Mouse (Mus musculus): ENCODE measurements around the gene Bclaf1. TPM values are rescaled to one million over a fixed set of nuclear protein-coding genes. Genes with fewer than 3 reads are reported as not detected.

Gene Bclaf1
- total RNA-seq, 2 experiments from 2014 or later = 123 to 140 TPM

- DNase-seq (ENCODE audit: low spot score in 2 of 2) = no peak
Measured at GRCm38 (mm10) chr10:20313941-20314340, 1.7 kb downstream of the Bclaf1 start.

GRCm38 (mm10) chr10:20314797-20315196, 2.5 kb downstream of the Bclaf1 start:
- peak in 1 of 2 experiments; percentile 5 for DNase-seq (ENCODE audit: low spot score in 2 of 2)

GRCm38 (mm10) chr10:20317466-20317865, 5.2 kb downstream of the Bclaf1 start:
- no peak for DNase-seq (ENCODE audit: low spot score in 2 of 2)

DNA sequence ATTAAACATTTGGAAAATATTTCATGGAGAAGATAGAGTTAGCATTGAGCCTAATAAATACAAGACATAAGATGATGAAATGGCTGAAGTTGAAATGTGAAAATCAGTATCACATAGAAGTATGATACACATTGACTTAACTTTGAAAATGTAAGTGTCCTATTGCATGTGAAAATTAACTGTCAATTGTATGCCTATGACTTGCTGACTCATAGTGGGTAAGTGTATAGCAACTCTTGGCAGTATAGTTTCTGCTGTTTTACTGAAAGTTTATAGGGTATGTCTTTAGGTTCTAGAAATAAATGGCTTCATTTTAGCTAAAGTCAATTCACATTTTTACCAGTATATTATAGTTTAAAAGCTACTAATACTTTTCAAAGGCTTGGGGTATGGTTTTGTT, 14.0 kb downstream of the Bclaf1 start:
- no peak for DNase-seq (ENCODE audit: low spot score in 2 of 2)

- DNase-seq (ENCODE audit: low spot score in 2 of 2) = no peak
Measured at GRCm38 (mm10) chr10:20331262-20331661, 19.0 kb downstream of the Bclaf1 start.

DNA sequence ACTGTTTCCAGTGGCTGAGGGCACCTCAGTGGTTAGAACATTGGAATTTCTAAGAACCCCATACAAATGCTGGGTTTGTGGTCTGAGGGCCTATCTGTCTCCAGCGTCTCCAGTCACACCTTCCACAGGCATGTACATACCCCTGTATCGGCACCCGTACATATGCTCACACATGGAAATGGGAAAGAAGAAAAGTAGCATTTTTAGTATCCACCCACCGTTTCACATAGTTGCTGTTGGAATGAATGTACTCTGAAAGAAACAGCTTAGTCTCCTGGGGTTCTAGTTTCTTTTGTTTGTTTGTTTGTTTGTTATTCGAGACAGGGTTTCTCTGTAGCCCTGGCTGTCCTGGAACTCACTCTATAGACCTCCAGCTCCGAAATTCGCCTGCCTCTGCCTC, 25.6 kb downstream of the Bclaf1 start:
- no peak for DNase-seq (ENCODE audit: low spot score in 2 of 2)

- DNase-seq (ENCODE audit: low spot score in 2 of 2) = no peak
Measured at GRCm38 (mm10) chr10:20345736-20346135, 33.5 kb downstream of the Bclaf1 start.

- peak; percentile 93 to 95 for DNase-seq (ENCODE audit: low spot score in 2 of 2)
Measured at GRCm38 (mm10) chr10:20347285-20348214, 35.3 kb downstream of the Bclaf1 start, which contains the start of gene Mtfr2. Gene Mtfr2, plus strand, starts transcription at chr10:20347770.

DNA sequence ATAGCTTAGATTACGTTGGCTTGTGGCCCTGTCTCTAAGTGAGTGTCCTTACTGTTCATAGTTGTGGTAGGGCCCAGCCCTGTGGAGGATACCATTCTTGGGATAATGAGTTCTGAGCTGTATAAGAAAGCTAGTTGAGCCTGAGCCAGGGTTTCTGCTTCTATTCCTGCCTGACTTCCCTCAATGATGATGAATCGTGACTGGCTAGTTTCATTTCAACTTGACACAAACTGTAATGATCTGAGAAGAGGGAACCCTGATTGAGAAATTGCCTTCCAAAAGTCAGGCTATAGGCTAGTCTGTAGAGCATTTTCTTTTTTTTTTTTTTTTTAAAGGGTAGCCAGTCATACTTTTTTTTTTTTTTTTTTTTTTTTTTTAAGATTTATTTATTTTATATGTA, 36.6 kb downstream of the Bclaf1 start:
- no peak for DNase-seq (ENCODE audit: low spot score in 2 of 2)

- DNase-seq (ENCODE audit: low spot score in 2 of 2) = no peak
Measured at GRCm38 (mm10) chr10:20361542-20362449, 49.5 kb downstream of the Bclaf1 start.

DNA sequence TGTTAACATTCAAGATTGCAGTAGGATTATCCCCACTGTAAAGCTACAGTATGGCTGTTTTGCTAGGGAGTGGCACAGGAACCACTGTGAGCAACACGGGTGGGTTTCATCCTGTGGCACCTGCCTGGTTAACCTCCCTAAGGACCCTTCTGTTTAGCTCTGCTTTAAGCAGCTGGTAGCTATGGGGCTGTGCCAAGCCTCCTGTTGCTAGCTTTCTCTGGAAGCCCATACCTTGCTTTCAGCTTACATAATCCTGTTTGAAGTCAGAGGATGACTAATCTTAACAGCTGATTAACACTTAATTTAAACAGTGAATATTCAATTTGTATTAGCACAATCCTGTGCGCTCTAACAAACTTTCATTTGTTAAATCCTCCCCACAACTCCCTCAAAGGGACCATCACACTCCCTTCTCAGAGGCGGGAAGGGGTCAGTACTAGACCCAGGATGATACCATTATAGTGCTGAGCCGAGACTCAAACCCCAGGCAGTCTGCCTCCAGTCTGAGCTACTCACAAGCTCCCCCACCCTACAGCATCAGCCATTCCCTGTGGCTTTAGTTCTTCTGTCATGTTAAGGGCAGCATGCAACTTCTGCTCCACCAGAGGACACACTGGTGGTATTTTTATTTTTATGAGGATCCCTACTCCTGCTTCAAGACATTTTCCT, 50.3 kb downstream of the Bclaf1 start:
- no peak for DNase-seq (ENCODE audit: low spot score in 2 of 2)

GRCm38 (mm10) chr10:20372046-20372445, 59.8 kb downstream of the Bclaf1 start:
- DNase-seq (ENCODE audit: low spot score in 2 of 2) = no peak

DNA sequence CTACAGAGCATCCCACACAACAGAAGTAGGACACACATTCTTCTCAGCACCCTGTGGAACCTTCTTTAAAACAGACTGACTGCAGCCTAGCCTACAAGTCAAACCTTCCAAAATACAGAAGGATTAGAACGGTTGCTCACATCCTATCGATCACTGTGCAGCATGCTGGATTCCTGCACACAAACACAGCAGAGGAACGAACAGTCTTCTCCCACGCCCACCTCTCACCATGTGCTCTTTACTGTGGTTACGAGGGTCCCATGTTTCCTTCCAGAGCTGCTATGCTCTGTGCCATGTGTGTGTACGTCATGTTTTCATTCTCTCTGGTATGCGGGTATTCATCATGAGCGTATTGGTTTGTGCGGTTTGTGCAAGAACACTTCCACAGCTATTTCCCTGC, 65.4 kb downstream of the Bclaf1 start:
- DNase-seq (ENCODE audit: low spot score in 2 of 2) = no peak

DNA sequence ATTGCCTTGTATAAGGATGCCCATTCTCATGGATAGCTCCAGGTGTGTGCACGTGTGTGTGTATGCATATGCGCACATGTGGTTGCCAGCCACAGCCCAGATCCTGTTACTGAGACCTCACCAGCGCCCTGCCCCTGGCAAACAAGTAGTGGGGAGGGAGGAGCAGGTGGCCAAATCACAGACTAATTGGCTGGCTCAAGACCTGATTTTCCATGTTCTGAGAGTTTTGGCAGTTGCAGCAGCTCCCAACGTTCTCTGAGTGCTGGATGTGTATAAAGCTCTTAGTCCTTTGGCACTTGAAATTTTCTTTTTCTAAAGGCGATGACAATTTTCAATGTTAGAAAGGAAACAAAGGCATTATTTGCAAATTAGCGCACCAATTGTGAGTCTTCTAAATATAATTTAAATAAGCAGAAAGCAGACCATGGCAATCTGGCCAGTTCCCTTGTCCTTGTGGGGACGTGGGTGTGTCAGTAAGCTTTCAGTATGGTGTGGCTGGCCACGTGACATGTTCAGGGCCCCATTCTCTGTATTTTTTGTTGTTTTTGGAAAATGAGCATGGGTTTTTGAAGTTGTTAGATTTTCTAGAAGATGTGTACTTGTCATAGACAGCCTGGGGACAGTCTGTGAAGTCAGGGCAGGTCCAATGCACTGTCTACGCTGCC, 66.9 kb downstream of the Bclaf1 start:
- DNase-seq (ENCODE audit: low spot score in 2 of 2) = peak; percentile 54 to 59

DNA sequence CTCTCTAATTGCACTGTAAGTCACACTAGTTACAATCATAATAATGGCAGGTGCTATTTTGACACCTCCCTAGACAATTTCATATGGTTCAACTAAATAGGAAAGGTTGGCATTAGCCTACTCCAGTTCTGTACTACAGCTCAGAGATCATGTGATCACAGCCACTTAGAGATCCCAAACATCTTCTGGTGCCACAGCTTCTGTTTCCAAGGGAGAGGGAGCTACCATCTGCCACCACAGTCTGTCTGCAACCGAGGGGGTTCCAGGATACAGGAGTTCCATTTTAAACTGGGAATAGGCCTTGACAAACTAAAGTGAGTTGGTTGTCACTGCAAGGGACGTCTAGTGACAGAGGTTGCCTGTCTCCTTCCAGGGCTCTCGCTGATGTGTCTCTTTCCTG, 68.5 kb downstream of the Bclaf1 start:
- DNase-seq (ENCODE audit: low spot score in 2 of 2) = peak in 1 of 2 experiments; percentile 60

DNA sequence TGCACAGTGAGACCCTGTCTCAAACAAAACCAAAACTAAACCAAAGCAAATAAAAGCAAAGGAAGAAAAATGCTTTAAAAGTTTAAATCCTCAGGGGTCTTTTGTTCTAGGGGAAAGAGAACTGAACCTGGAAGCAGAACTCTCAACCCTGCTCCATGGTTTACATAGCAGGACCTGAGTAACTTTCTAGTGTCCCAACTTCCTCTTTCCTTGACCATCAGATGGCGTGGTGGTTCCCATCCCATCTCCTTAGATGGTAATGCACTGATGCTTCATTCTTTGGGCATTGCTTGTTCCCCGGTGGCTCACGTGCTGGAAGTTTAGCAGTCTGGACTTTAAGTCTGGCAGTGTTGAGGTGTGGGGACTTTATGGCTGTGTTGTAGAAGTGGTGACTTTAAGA, 69.1 kb downstream of the Bclaf1 start:
- no peak for DNase-seq (ENCODE audit: low spot score in 2 of 2)

- no peak for DNase-seq (ENCODE audit: low spot score in 2 of 2)
Measured at GRCm38 (mm10) chr10:20382807-20383419, 70.6 kb downstream of the Bclaf1 start.

GRCm38 (mm10) chr10:20390568-20390967, 78.3 kb downstream of the Bclaf1 start:
- no peak for DNase-seq (ENCODE audit: low spot score in 2 of 2)

Measured in layer of hippocampus, postnatal 10 days (tissue).